Mouse (Mus musculus) gastrocnemius, postnatal 4 days (tissue): ENCODE data around the gene Atp8b3. TPM values are rescaled to one million over a fixed set of nuclear protein-coding genes. Genes with fewer than 3 reads are reported as not detected.

Experiments
- DNase-seq, 2 experiments: peaks; one replicate each; pipeline ENCODE4 v3.0.0; 2021 to 2022; ENCODE audit warnings: low spot score in 2 of 2, mixed read lengths in 2 of 2
- long read RNA-seq, 2 experiments: library from polyadenylated mRNA; stranded (forward); transcript quantifications; one replicate each; pipeline ENCODE4 v2.0.0; 2021
- total RNA-seq, 2 experiments: library from RNA; stranded (reverse); gene quantifications; 2 replicates each; pipeline ENCODE4 v1.2.3; 2021

Gene Atp8b3
- under 1 TPM; 0.05 TPM for total RNA-seq
- long read RNA-seq, experiment 1: 0 reads
- long read RNA-seq, experiment 2: 0 reads

- peak in 1 of 2 experiments; percentile 71 for DNase-seq
Observed at GRCm38 (mm10) chr10:80538710-80539394, at the start of gene Atp8b3. Gene Atp8b3, minus strand, starts transcription at chr10:80539124.

DNA sequence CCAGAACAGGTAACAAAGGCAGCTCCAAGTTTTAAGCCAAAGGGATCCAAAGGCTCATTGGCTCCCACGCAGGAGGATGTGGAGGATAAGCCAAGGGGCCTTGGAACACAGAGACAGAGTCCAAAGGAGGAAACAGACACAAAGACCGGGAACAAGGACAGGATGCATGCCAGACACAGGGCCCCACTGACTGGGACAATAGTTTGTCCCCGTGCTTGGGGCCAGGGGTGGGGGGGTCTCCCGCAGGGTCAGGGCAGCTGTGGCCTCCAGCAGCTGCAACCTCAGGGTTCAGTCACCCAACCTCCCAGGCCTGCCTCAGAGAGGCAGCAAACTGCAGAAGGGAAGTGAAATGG is 48.4 kb upstream of the Atp8b3 start:
- peak in 1 of 2 experiments; percentile 17 for DNase-seq

- DNase-seq: peak in 1 of 2 experiments; percentile 30
Observed at GRCm38 (mm10) chr10:80586407-80587304, 47.7 kb upstream of the Atp8b3 start.

DNA sequence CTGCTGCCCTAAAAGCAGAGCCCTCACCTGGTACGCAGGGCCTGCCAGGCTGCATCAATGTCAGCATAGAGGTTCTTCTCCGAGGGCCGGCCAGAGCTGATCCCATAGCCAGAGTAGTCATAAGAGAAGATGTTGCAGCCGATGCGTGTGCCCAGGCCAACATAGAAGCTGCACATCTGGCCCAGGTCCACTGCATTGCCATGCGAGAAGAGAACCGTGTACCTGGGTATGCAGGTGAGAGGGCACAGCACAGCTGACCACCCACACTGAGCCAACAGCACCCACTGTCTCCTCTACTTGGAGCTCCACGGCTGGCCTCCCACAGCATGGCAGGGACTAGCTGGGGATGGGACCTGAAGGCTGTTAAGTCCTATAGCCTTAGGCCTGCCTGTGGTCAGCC is 46.7 kb upstream of the Atp8b3 start:
- DNase-seq: no peak

GRCm38 (mm10) chr10:80584642-80585552 is 46.0 kb upstream of the Atp8b3 start:
- no peak for DNase-seq

GRCm38 (mm10) chr10:80584045-80584488 is 45.1 kb upstream of the Atp8b3 start:
- peak in 1 of 2 experiments; percentile 18 for DNase-seq

DNA sequence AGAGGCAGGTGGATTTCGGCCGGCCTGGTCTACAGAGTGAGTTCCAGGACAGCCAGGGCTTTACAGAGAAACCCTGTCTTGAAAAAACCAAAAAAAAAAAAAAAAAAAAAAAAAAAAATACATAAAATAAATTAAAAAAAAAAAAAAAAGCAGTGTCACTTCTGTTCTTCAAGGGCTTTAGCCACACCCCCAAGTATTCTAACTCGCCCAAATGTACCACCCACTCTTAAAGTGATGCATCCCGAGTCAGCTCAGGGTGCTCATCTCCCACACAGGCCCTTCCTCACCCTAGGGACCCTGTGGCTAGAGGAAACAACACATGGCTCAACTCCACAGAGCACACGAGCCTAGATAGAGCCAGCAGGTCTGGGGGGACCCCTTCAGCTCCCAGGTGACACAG is 44.1 kb upstream of the Atp8b3 start:
- DNase-seq: no peak

GRCm38 (mm10) chr10:80578911-80579310 is 40.0 kb upstream of the Atp8b3 start:
- DNase-seq: peak in 1 of 2 experiments; percentile 46

GRCm38 (mm10) chr10:80578131-80578750 is 39.3 kb upstream of the Atp8b3 start:
- peak; percentile 72 to 86 for DNase-seq

GRCm38 (mm10) chr10:80577195-80578130 is 38.5 kb upstream of the Atp8b3 start, which contains the start of gene Klf16:
Gene Klf16, minus strand, starts transcription at chr10:80577321.
- DNase-seq: peak; percentile 96

GRCm38 (mm10) chr10:80576351-80577194 is 37.6 kb upstream of the Atp8b3 start:
- DNase-seq: peak in 1 of 2 experiments; percentile 59

- DNase-seq: no peak
Observed at GRCm38 (mm10) chr10:80575925-80576324, 37.0 kb upstream of the Atp8b3 start.

DNA sequence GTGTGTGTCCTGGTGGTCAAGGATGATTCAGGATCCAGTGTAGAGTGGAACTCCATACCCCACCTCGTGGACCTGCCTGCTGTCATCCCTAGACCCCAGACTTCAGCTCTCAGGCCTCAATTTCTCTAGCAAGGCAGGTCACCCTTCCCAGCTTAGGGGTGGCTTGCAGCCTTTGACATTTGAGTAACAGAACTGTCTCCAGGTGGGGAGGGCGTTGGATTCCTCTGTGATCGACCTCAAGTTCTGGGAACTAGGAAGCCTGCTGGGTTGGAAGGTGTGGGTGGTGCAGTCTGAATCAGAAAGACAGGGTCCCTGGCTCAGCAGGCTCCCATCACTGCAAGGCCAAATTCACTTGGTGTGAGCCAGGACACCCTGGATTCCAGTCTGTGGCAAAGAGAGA is 36.0 kb upstream of the Atp8b3 start:
- no peak for DNase-seq

- no peak for DNase-seq
Observed at GRCm38 (mm10) chr10:80573944-80574343, 35.0 kb upstream of the Atp8b3 start.

DNA sequence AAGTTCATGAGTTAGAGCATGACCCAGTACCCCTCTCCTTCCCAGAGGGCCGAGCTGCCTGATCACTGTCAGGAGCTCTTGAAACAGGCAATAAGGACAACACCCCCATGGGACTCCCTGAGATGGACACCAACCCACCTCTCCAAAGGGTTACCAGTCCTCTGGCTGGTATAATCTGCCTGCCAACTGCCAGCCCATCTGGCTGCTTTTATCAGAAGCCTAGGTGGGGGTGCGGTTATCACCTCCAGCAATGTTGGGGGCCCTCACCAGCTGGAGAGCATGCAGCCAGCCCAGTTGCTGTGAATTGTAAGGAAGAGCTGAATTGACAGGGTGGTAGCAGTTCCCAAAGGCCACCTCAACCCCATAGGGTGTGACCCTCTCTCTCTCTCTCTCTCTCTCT is 33.6 kb upstream of the Atp8b3 start:
- no peak for DNase-seq

- DNase-seq: peak in 1 of 2 experiments; percentile 32
Observed at GRCm38 (mm10) chr10:80570871-80571836, 32.2 kb upstream of the Atp8b3 start.

DNA sequence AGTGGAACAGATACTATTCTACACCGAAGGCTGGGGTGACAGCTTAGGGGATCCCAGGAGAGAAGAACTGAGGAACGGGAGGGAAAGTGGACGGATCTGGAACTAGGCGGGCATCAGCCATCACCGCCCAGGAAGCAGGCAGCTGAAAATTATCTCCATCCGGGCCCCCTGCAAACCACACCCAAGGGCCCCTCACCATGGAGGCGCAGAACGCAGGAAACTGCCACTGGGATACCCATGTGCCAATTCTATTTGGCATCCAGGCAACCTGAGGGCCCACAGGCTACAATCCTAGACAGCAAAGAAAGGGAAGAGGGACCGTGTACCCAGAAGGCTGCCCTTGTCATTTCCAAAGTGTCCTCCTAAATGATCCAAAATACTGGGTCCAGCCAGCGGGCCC is 31.5 kb upstream of the Atp8b3 start:
- DNase-seq: peak in 1 of 2 experiments; percentile 16
